Mouse (Mus musculus): Measurements from ENCODE around the gene Vmn2r47.
"Not testable (repeated sequence)": the region's sequence is repeated elsewhere in the genome, so short reads cannot be mapped to it uniquely, and the experiment has no call there.

Gene Vmn2r47

GRCm38 (mm10) chr7:9841225-9841624 lies at the start of gene Vmn2r47:
Gene Vmn2r47, minus strand, starts transcription at chr7:9841325.
- not testable (repeated sequence) for DNase-seq (ENCODE audit: low spot score)

- not testable (repeated sequence) for DNase-seq (ENCODE audit: low spot score)
Observed at GRCm38 (mm10) chr7:9770471-9770870, 70.7 kb downstream of the Vmn2r47 start, which contains the start of gene Vmn2r46. Gene Vmn2r46, minus strand, starts transcription at chr7:9770571.
